ENCODE assay signal across 10 mouse cellular contexts in genomic region chr8:47363271-47363670, GRCm38 (mm10).
A peak's percentile ranks its signal among the peaks of the same experiment; 100 is the strongest.
DNase-seq lines count a peak whose midpoint lies in the region; ATAC-seq and TF ChIP-seq lines count a peak whose summit lies in the region.
"Had no signal": no experiment of that assay in that cellular context is flagged by ENCODE, and none has a peak within 500 bp of the region (broad histone marks: within the 10 kb centered on the region; RNA-seq: fewer than 3 reads in every experiment).

No protein-coding gene starts in this region.

- no peaks in the 10 kb centered on the region for H3K9me3 ChIP-seq in liver, embryonic 12.5 days (replicated peaks)
- no peaks in the 10 kb centered on the region for H3K9me3 ChIP-seq in heart, embryonic 14.5 days (ENCODE audit: control insufficient read depth, low read length)

- no peaks in the 10 kb centered on the region for H3K27me3 ChIP-seq in liver, embryonic 12.5 days (replicated peaks)
- H3K27me3 ChIP-seq in heart, embryonic 14.5 days (ENCODE audit: control insufficient read depth, insufficient read depth, low read length), result peaks cover 3% of the 10 kb centered on the region; the same call in 1 of the 2 replicates
- no peaks in the 10 kb centered on the region for H3K27me3 ChIP-seq in liver, adult 2 months (ENCODE audit: control insufficient read depth, insufficient read depth, low read length)
- H3K27me3 ChIP-seq: CH12.LX had no signal

- H3K79me2 ChIP-seq in liver, adult 2 months (ENCODE audit: control insufficient read depth, insufficient read depth, low read length), result no peaks in the 10 kb centered on the region

- H3K4me1 ChIP-seq in liver, embryonic 12.5 days, result no peaks in the 10 kb centered on the region
- peaks cover 18 to 30% of the 10 kb centered on the region in 2 experiments for H3K4me1 ChIP-seq in heart, embryonic 14.5 days (ENCODE audit: control insufficient read depth in 2 of 2, insufficient read depth in 2 of 2, low read length in 2 of 2)
- no peaks in the 10 kb centered on the region; the same call in 1 of the 2 replicates for H3K4me1 ChIP-seq in liver, adult 2 months (ENCODE audit: control insufficient read depth, insufficient read depth, low read length)

- H3K4me3 ChIP-seq in liver, embryonic 12.5 days, result no peak overlapping the region
- no peak overlapping the region for H3K4me3 ChIP-seq in heart, embryonic 14.5 days (ENCODE audit: control insufficient read depth in 1 of 2, insufficient read depth in 1 of 2, low read depth in 1 of 2, low read length in 2 of 2)
- no peak overlapping the region for H3K4me3 ChIP-seq in liver, adult 2 months (ENCODE audit: insufficient read depth, low read depth, low read length)
- H3K4me3 ChIP-seq: myocyte had no signal

- 9% methylated on average over 8 of the region's 8 CpGs for WGBS in liver, embryonic 12.5 days (ENCODE audit: insufficient replicate concordance)
- 1% methylated on average over 8 of the region's 8 CpGs for WGBS in heart, embryonic 14.5 days
- WGBS in liver, adult 2 months, result 18% methylated on average over 8 of the region's 8 CpGs

- DNase-seq in liver, result peak; percentile 34
- DNase-seq in liver, adult 2 months (ENCODE audit: extremely low read depth, low read depth, low spot score), result peak; percentile 85
- peak; percentile 15 for DNase-seq in yolk sac, embryonic 10.5 days (ENCODE audit: low spot score)
- no peak for DNase-seq in gastrocnemius, postnatal 25 days
- no peak for DNase-seq in thymus, postnatal 4 days
- no peak for DNase-seq in layer of hippocampus, postnatal 10 days (ENCODE audit: low spot score in 2 of 2)

- H3K4me2 ChIP-seq in liver, embryonic 12.5 days, result no peak overlapping the region
- peak overlapping the region; percentile 29; the same call in 1 of the 2 replicates for H3K4me2 ChIP-seq in heart, embryonic 14.5 days (ENCODE audit: low read length)

- TF ChIP-seq POLR2A in liver, adult 2 months (IDR thresholded peaks at IDR 0.05; ENCODE audit: extremely low read depth, insufficient read depth, low read length), result no peak

- no peak for ATAC-seq in liver, embryonic 12.5 days
- peak; percentile 90 for ATAC-seq in heart, embryonic 14.5 days (ENCODE audit: insufficient number of reproducible peaks, insufficient read depth, low FRiP score, low read depth)

- H3K27ac ChIP-seq in liver, embryonic 12.5 days, result no peak overlapping the region
- H3K27ac ChIP-seq in heart, embryonic 14.5 days (replicated peaks in 1 of 2; ENCODE audit: control insufficient read depth in 1 of 2, insufficient read depth in 1 of 2, low read depth in 2 of 2, low read length in 2 of 2), result peak overlapping the region in 1 of 2 experiments; percentile 45; a peak in 1 of 4 replicates
- no peak overlapping the region for H3K27ac ChIP-seq in liver, adult 2 months (replicated peaks; ENCODE audit: insufficient read depth, low read depth, low read length)

- no peak overlapping the region for H3K9ac ChIP-seq in liver, embryonic 12.5 days
- no peak overlapping the region for H3K9ac ChIP-seq in heart, embryonic 14.5 days (ENCODE audit: low read length)
- no peak overlapping the region for H3K9ac ChIP-seq in liver, adult 2 months (ENCODE audit: low read depth, low read length)

- H3K36me3 ChIP-seq in liver, embryonic 12.5 days, result no peaks in the 10 kb centered on the region
- H3K36me3 ChIP-seq in heart, embryonic 14.5 days (ENCODE audit: control insufficient read depth, insufficient read depth, low read length), result no peaks in the 10 kb centered on the region
- no peaks in the 10 kb centered on the region for H3K36me3 ChIP-seq in liver, adult 2 months (ENCODE audit: control insufficient read depth, insufficient read depth, low read length)

- no peak for TF ChIP-seq CTCF in liver, adult 2 months (IDR thresholded peaks at IDR 0.05; ENCODE audit: low read depth, low read length)

Comparison
In these comparisons a context has a peak if more than half of its experiments do, and no peak if none do; other contexts are left out.
1. DNase-seq: peak in liver (single experiment), liver, adult 2 months (single experiment) and yolk sac, embryonic 10.5 days (single experiment); none in gastrocnemius, postnatal 25 days (single experiment), thymus, postnatal 4 days (single experiment) and layer of hippocampus, postnatal 10 days (0 of 2).